Mouse (Mus musculus) E14TG2a.4 (cell line): ENCODE data around the gene Vps26a.

Experiments used
- CTCF ChIP-seq: conservative IDR thresholded peaks from 2 replicates; pipeline ENCODE4 v1.5.1; 2014; ENCODE audit warnings: low read length
- NANOG ChIP-seq: IDR thresholded peaks from 2 replicates; pipeline ENCODE4 v1.6.1; 2014; ENCODE audit warnings: borderline replicate concordance, low read length, mixed read lengths
- POU5F1 ChIP-seq: IDR thresholded peaks from 2 replicates; pipeline ENCODE4 v1.6.1; 2014; ENCODE audit warnings: low read length, borderline replicate concordance

- TF ChIP-seq CTCF, result no peak
- no peak for TF ChIP-seq NANOG
- no peak for TF ChIP-seq POU5F1
Observed at GRCm38 (mm10) chr10:62421127-62421526, 65.5 kb downstream of the Vps26a start.
